Mouse (Mus musculus) midbrain, embryonic 13.5 days (tissue): ENCODE measurements around the gene Dcp1b. TPM values are rescaled to one million over a fixed set of nuclear protein-coding genes. Genes with fewer than 3 reads are reported as not detected.

Experiments
- ATAC-seq: fragments of 200-750 bp; cut with Nextera tagmentation; 2 replicates; pipeline ENCODE4 v1.8.0; 2017; ENCODE audit warnings: mild to moderate bottlenecking, moderate TSS enrichment, moderate library complexity
- H3K27ac ChIP-seq: fragments of 300-500 bp; sonication (generic); 2 replicates; pipeline ENCODE4 v1.5.1; 2015; ENCODE audit warnings: inconsistent platforms, mild to moderate bottlenecking, moderate library complexity
- H3K27me3 ChIP-seq: fragments of 300-500 bp; sonication (generic); 2 replicates; pipeline ENCODE4 v1.6.1; 2015; ENCODE audit warnings: mild to moderate bottlenecking, inconsistent platforms
- H3K36me3 ChIP-seq: fragments of 300-500 bp; sonication (generic); 2 replicates; pipeline ENCODE4 v1.6.1; 2015; ENCODE audit warnings: mild to moderate bottlenecking, inconsistent platforms
- H3K4me1 ChIP-seq: fragments of 300-500 bp; sonication (generic); replicated peaks from 2 replicates; pipeline ENCODE4 v1.6.1; 2015; ENCODE audit warnings: inconsistent platforms
- H3K4me2 ChIP-seq: fragments of 300-500 bp; sonication (generic); replicated peaks from 2 replicates; pipeline ENCODE4 v1.6.1; 2015; ENCODE audit warnings: moderate library complexity, mild to moderate bottlenecking, inconsistent platforms
- H3K4me3 ChIP-seq: fragments of 300-500 bp; sonication (generic); replicated peaks from 2 replicates; pipeline ENCODE4 v1.5.1; 2015; ENCODE audit warnings: mild to moderate bottlenecking, inconsistent platforms
- H3K9ac ChIP-seq: fragments of 300-500 bp; sonication (generic); replicated peaks from 2 replicates; pipeline ENCODE4 v1.6.1; 2015; ENCODE audit warnings: mild to moderate bottlenecking, inconsistent platforms
- H3K9me3 ChIP-seq: fragments of 300-500 bp; sonication (generic); 2 replicates; pipeline ENCODE4 v1.6.1; 2016; ENCODE audit warnings: mild to moderate bottlenecking, inconsistent platforms
- WGBS: fragments of 180-500 bp; shearing (Covaris S2); methylation state at CpG from one replicate; pipeline ENCODE4 v1.1.7; 2015; 5-methylcytosine and 5-hydroxymethylcytosine counted together
- polyA plus RNA-seq: library from polyadenylated mRNA; unstranded; fragments of >200 nt; fragmentation: Nextera tagmentation; extraction: Ambion mirVana; gene quantifications from 2 replicates; pipeline ENCODE4 v1.2.1, GENCODE M21; 2015

Dcp1b gene
- polyA plus RNA-seq, 1 experiment from 2014 or later, result 15.6 TPM

DNA sequence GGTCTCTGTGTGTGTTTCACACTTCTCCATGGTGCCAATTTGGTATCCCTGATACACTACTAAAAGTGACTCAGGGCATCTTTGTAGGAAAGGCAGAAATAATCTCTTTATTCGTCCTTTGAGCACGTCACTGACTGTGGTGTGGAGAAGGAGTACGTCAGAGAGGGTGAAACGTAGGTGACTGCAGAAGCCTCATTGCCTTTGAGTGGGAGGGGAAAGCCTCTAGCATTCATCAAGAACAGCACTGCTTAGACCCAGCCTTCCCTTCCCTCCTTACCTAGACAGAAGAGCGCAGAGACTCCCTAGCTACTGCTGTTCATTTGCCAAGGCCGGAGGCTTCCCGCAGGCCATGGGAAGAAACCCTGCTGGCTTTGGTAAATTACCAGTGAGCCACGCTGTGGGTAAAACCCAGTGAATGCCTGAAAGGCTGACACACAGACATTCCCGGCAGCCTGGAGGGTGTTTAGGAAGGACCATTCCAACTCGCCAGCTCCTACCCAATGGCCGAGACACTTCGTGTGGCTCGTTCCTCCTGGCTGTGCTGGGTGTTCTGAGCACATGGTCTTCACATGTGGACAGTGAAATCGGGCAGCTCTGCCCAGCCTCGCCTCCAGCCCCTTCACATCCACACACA is 44.3 kb downstream of the Dcp1b start:
- H3K4me2 ChIP-seq, result no peak overlapping the region
- no peak overlapping the region for H3K27ac ChIP-seq
- H3K9me3 ChIP-seq, result no peaks in the 10 kb centered on the region
- H3K36me3 ChIP-seq, result peaks cover 57% of the 10 kb centered on the region
- no peak for ATAC-seq
- H3K9ac ChIP-seq, result no peak overlapping the region
- WGBS, result 76% methylated on average over 15 of the region's 15 CpGs
- H3K4me3 ChIP-seq, result no peak overlapping the region
- no peaks in the 10 kb centered on the region for H3K27me3 ChIP-seq
- H3K4me1 ChIP-seq, result peaks cover 14% of the 10 kb centered on the region

DNA sequence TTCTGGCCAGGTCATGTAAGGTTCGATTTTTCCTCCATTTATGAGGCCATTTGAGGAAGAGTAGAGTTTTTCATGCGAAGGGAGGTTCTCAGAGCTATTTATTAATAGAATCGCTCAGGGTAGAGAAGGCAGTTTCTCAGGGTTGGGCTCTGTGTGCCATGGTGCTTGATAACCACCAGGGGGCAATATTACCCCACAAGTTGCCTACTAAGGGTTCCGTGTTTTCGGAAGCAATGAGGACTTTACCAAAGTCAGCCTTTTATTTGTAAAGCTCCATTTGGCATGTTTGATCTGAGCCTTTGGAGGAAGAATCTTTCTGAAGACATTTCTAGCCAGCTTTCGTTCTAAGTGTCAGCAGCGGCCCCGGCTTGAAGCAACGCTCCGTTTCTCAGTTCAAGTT is 45.2 kb downstream of the Dcp1b start:
- 54% methylated on average over 10 of the region's 10 CpGs for WGBS
- ATAC-seq, result peak; percentile 51; the same call in 1 of the 2 replicates
- no peaks in the 10 kb centered on the region for H3K9me3 ChIP-seq

DNA sequence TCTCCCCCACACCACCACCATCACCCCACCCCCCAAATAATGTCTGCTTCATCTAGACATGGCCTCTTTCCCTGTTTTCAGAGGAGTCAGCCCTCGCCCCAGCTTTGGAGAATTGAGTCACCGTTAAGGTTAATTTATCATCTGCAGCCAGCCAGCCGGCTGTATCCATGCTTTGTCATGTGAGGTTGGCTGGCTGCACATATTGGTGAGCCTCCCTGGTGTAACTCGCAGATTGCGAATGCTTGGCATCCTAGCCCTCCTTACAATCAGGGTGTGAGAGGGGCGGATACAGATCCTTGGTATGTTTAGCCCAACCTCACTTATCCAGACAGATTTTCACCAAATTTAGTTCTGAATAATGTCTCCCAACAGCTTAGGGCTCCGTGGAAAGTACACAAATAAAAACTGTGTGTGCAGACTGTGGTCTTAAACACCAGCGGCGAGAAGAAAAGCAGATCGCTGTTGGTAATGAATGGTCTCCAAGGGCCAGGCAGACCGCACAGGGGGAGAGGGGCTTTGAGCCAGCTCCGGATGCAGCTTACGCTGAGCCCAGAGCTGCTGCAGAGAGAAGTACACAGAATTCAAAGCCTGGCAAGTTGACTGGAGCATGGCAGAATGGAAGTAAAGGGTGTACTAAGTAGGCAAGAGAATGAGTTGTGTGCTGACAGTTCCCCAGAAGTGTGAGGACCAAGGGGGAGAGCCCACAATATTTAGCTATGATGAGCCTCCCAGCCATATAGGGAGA is 49.6 kb downstream of the Dcp1b start:
- ATAC-seq, result peak; percentile 61
- 60% methylated on average over 13 of the region's 13 CpGs for WGBS
- peaks cover 15% of the 10 kb centered on the region for H3K4me1 ChIP-seq
- H3K4me3 ChIP-seq, result no peak overlapping the region
- peaks cover 21% of the 10 kb centered on the region for H3K36me3 ChIP-seq
- H3K27me3 ChIP-seq, result no peaks in the 10 kb centered on the region
- H3K9ac ChIP-seq, result 0 out of 2 replicates have a peak overlapping the region, but pooled peaks have one; percentile 29
- H3K27ac ChIP-seq, result peak overlapping the region; percentile 2; the same call in 1 of the 2 replicates
- H3K4me2 ChIP-seq, result 0 out of 2 replicates have a peak overlapping the region, but pooled peaks have one; percentile 2
- H3K9me3 ChIP-seq, result no peaks in the 10 kb centered on the region

More for the DNA sequence above, 45.2 kb downstream of the Dcp1b start:
- H3K4me2 ChIP-seq, result no peak overlapping the region
- H3K27me3 ChIP-seq, result no peaks in the 10 kb centered on the region
- peaks cover 23% of the 10 kb centered on the region for H3K4me1 ChIP-seq
- H3K27ac ChIP-seq, result no peak overlapping the region
- H3K4me3 ChIP-seq, result no peak overlapping the region
- peaks cover 48% of the 10 kb centered on the region for H3K36me3 ChIP-seq
- no peak overlapping the region for H3K9ac ChIP-seq

DNA sequence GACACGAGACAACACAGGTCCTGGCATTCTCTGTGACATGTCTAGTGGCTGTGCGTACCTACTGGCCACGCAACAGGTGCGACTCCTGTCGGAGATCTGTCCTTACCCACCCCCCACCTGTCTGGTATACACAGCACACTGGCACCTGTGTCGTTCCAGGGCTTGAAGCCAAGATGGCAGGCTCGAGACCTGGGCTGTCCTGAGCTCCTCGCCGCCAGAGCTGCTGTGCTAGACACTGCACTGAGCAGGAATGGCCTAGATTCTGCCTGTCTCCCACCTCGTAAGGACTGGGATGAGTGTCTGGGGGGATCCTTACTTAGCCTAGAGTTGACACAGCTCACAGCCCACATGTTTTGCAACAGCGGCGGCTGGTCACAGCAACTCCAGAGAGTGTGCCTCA is 50.2 kb downstream of the Dcp1b start:
- 89% methylated on average over 12 of the region's 12 CpGs for WGBS
- Histone ChIP-seq H3K4me3 (no peak overlapping the region), H3K9ac (no peak overlapping the region), H3K27me3 (no peaks in the 10 kb centered on the region), H3K36me3 (peaks cover 18% of the 10 kb centered on the region), H3K9me3 (no peaks in the 10 kb centered on the region), H3K4me2 (no peak overlapping the region), H3K4me1 (peaks cover 15% of the 10 kb centered on the region), H3K27ac (no peak overlapping the region)
- ATAC-seq, result peak; percentile 16; the same call in 1 of the 2 replicates

DNA sequence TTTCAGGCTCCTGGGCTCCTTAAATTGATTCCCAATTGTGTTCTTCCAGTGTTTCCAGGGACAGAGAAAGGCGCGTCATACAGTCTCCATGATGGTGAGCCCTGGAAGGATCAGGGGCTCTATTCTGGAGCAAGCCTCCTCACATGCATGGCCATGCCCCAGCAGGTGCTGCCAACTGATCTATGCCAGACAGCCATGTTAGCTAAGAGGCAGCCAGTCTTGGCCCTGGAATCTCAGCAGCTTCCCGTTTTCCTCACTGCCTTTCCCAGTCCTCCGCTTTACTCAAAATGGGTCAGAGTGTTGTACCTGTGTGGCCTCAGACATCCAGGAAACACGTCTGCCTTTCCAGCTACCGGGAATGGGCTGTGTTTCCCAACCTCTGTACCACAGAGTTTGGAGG is 50.7 kb downstream of the Dcp1b start:
- Histone ChIP-seq H3K36me3 (peaks cover 18% of the 10 kb centered on the region), H3K4me2 (no peak overlapping the region), H3K4me3 (no peak overlapping the region), H3K4me1 (peaks cover 15% of the 10 kb centered on the region), H3K9ac (no peak overlapping the region), H3K9me3 (no peaks in the 10 kb centered on the region), H3K27ac (no peak overlapping the region), H3K27me3 (no peaks in the 10 kb centered on the region)
- WGBS, result 90% methylated on average over 6 of the region's 6 CpGs
- no peak for ATAC-seq

DNA sequence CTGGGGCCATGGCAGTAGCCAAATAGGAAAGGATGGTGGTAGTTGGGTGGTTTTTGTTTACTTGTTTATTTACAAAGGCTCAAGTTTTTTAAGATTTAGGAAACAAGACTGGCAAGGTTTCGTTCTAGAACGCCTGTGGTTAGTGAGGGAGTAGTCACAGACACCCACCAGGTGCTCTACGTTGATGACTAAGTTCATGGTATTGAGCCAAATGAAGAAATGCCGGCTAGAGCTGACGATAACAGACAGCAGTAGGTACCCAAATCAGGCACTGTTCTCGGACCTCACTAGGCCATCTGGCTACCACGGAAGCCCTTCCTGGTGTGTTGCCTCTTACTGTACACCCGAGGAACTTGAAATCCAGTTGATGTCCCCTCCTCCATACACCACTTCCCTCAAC is 51.9 kb downstream of the Dcp1b start:
- H3K4me2 ChIP-seq, result no peak overlapping the region
- H3K4me3 ChIP-seq, result no peak overlapping the region
- peaks cover 15% of the 10 kb centered on the region for H3K4me1 ChIP-seq
- H3K36me3 ChIP-seq, result peaks cover 10% of the 10 kb centered on the region
- no peaks in the 10 kb centered on the region for H3K9me3 ChIP-seq
- no peak for ATAC-seq
- no peak overlapping the region for H3K9ac ChIP-seq
- WGBS, result 93% methylated on average over 8 of the region's 8 CpGs
- H3K27ac ChIP-seq, result no peak overlapping the region
- no peaks in the 10 kb centered on the region for H3K27me3 ChIP-seq

DNA sequence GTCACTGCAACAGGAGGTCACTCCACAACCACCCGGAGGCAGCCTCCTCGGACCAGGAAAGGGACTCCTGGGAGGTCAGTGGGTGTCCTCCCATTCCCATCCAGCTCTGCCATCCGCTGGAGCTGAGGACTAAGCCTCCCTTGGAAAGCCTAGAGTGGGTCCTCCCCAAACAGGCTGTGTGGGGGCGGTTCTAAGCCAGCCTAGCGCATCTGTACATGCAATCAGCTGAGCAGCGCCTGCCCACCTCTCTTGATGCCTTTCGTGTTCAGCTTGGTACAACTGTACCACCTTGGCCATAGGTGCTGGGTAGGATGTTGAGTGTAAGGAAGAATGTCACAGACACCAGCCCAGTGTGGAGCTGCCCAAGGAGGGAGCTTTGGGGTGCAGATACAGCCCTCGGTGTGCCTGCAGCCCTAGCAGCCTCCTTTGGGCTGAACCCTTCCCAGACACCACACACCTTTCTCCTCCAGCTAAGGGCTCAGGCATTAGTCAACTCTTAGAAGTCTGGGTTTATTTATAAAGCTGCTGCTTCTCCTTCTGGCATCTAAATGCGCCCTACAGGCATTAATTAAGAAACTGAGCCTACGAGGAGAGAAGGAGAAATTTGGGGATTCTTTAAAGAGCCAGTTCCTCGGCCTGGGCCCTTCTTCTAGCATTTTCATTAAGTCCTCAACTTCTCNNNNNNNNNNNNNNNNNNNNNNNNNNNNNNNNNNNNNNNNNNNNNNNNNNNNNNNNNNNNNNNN is 54.0 kb downstream of the Dcp1b start:
- H3K9ac ChIP-seq, result no peak overlapping the region
- H3K27me3 ChIP-seq, result no peaks in the 10 kb centered on the region
- H3K36me3 ChIP-seq, result no peaks in the 10 kb centered on the region
- no peak overlapping the region for H3K4me2 ChIP-seq
- H3K4me3 ChIP-seq, result no peak overlapping the region
- peaks cover 14% of the 10 kb centered on the region for H3K4me1 ChIP-seq
- no peak for ATAC-seq
- no peak overlapping the region for H3K27ac ChIP-seq
- 82% methylated on average over 11 of the region's 11 CpGs for WGBS
- H3K9me3 ChIP-seq, result no peaks in the 10 kb centered on the region

DNA sequence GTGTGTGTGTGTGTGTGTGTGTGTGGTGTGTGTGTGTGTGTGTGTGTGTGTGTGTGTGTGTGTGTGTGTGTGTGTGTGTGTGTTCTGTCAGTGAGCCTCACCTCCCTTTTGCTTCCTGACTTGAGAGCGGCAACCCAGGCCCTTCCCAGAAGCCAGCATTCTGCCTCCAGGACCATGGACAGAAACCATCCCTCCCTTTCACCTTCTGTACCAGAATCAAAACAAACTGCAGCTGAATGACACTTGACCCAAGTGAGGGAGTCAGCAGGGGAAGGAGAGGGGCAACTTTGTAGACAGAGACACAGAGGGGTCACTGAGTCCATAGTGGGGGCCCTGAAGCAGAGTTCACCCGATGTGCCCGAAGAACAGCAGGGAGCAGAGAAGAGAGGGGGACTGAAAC is 58.0 kb downstream of the Dcp1b start:
- H3K9ac ChIP-seq, result no peak overlapping the region
- WGBS, result 49% methylated on average over 3 of the region's 3 CpGs
- no peak overlapping the region for H3K4me3 ChIP-seq
- H3K9me3 ChIP-seq, result no peaks in the 10 kb centered on the region
- no peak for ATAC-seq
- peaks cover 12% of the 10 kb centered on the region for H3K4me1 ChIP-seq
- no peak overlapping the region for H3K27ac ChIP-seq
- no peaks in the 10 kb centered on the region for H3K36me3 ChIP-seq
- no peak overlapping the region for H3K4me2 ChIP-seq
- H3K27me3 ChIP-seq, result no peaks in the 10 kb centered on the region

DNA sequence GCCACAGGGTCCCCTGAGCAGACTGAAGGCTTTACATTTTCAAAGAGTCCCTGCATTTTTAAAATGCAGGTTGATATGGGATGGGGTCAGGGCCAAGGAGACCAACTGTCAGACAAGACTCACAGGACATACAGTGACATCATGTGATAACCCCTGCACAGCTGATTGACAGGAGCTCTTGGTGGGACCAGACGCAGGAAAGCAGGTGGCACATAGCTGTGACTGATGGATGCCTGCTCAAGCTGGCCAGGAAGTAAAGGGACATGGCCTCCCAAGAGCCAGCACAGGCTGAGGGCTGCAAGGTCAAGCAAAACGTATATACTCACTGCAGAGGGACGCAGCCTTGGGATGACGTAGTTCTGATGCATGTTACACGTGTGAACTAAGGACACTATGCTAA is 60.4 kb downstream of the Dcp1b start:
- Histone ChIP-seq H3K9me3 (no peaks in the 10 kb centered on the region), H3K9ac (no peak overlapping the region), H3K27me3 (no peaks in the 10 kb centered on the region), H3K4me1 (peaks cover 12% of the 10 kb centered on the region), H3K4me2 (no peak overlapping the region), H3K4me3 (no peak overlapping the region), H3K36me3 (no peaks in the 10 kb centered on the region), H3K27ac (no peak overlapping the region)
- WGBS, result 91% methylated on average over 5 of the region's 5 CpGs
- no peak for ATAC-seq

DNA sequence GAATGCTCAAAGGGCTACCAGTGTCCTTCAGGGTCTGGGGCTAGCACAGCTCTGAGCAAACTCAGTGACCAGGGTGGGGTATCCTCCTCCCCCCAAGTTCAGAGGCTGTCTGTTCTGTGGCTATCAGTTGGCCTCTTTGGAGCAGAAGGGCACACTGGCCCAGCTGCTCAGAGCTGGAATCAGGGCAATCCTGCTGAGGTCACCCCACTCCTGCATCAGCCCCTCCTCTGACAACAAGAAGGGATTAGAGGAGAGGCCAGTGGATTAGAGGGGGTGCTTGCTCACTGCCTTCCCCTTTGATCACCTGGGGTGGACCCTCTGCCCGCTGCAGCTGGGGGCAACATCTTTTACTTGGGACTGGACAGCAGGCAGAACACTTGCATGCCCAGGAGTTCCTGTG is 61.2 kb downstream of the Dcp1b start, which contains the start of gene Cacna2d4:
Cacna2d4 (plus strand) TSS at position 286 of the 400 bp plus-strand sequence.
- peak; percentile 27; the same call in 1 of the 2 replicates for ATAC-seq
- Histone ChIP-seq H3K4me3 (no peak within 1 kb of the TSS), H3K4me1 (peaks cover 18% of the 10 kb centered on the region), H3K27ac (peak within 1 kb of the TSS; percentile 58), H3K4me2 (no peak within 1 kb of the TSS), H3K9ac (no peak within 1 kb of the TSS), H3K9me3 (no peaks in the 10 kb centered on the region), H3K36me3 (no peaks in the 10 kb centered on the region), H3K27me3 (no peaks in the 10 kb centered on the region)
- WGBS, result 17% methylated on average over 1 of the region's 1 CpGs

DNA sequence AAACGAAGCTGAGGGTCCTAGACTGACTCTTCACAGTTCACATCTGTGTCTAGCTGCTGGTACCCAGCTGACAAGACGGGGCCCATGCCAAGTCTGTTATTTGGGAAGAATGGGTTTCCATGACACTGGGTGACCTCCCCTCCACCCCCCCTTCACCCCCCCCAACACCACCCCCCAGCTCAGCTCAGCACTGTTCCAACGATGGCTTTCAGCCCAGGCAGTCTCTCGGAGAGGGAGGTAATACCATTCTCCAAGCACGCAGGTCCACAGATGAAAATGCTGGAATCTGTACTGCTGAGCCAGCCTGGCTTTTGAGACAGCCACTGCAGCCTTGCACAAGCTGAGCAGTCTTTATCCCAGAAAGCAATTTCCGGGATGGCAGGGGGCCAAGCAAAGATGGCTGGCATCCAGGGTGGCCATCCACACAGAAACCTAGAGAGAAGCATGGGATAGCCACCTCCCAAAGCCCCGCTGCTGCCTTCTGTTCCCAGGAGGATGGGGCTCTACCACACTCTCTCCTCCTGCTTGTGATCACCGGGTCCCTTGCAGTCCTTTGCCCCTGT is 62.5 kb downstream of the Dcp1b start:
- Histone ChIP-seq H3K27me3 (no peaks in the 10 kb centered on the region), H3K4me2 (no peak overlapping the region), H3K4me1 (peaks cover 19% of the 10 kb centered on the region), H3K27ac (peak overlapping the region; percentile 58), H3K9ac (no peak overlapping the region), H3K4me3 (no peak overlapping the region), H3K36me3 (no peaks in the 10 kb centered on the region), H3K9me3 (no peaks in the 10 kb centered on the region)
- peak; percentile 88 for ATAC-seq
- WGBS, result 44% methylated on average over 8 of the region's 8 CpGs
